Mouse (Mus musculus) cerebellum, adult 9-10 months (tissue): ENCODE measurements at regions not wholly inside any gene's neighbourhood (a gene's known extent, or its start where the extent isn't known, plus 50 kb on each side); places are given as distances from the start of the nearest gene placed in this dataset.

ENCODE experiments used
- DNase-seq: peaks from one replicate; pipeline ENCODE4 v3.0.0; 2022

DNA sequence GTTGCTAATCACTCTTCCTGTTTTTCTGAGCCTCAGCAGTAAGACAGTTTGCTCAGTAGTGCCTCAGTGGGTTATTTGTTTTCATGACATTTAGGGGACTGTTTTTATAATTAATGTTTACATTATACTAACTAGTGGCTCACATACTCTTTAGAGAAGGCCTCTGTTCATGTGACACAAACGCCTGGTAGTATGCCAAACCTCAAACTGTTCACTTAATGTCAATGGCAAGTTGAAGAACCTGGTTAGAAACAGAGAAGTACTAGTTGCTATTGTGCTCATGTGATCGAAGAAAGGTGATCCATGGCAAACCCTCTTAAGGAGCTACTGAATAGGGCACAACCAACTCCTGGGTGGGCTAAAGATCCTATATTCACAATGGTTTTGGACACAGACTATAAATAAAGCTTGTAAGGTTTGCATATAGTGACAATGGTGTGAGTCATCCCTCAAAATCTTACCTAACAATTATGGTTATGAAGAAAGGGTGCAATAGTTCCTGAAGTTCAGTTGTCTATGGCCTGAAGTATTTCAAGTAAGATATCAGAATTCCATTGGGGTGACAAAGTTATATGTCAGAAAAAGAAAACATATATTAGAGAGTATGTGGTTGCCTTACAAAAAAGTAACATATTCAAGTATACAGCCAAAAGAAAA is 340.1 kb upstream of the Dph6 start:
- DNase-seq: no peak

DNA sequence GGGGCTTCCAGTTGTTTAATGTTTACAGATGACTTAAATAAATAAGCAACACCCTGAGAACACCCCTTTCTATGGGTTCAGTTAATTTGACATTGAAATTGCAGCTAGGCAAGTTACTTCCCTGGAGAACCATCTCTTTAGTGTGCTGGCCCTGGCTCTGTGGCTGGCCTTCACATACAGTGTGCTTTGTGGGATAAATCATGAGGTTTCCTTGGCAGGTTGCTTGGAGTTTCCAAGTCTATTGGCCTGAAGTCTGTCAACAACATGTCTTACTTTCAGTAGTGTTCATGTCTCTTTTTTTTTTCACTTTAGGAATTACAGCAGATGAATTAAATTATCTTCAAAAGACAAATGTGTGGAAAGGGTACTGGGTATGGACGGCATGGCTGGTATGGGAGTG is 359.2 kb upstream of the Dph6 start:
- DNase-seq: no peak

DNA sequence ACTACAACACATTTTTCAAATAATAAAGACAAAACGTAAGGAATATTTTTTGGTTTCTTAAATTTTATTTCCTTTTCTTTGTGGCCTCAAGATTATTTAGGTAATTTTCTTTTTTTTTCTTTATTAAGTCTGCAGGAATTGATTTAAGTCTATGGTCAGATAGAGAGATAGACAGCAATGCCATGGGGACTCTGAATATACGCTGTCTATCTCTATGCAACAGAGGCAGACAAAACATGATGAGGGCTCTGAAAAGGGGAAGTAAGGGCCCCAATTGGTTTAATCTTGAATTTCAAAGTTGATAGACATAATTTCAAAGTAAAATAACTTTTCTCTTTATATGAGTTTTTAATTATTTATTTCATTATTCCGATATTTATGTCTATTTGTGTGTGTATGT is 372.0 kb upstream of the Dph6 start:
- DNase-seq: no peak

DNA sequence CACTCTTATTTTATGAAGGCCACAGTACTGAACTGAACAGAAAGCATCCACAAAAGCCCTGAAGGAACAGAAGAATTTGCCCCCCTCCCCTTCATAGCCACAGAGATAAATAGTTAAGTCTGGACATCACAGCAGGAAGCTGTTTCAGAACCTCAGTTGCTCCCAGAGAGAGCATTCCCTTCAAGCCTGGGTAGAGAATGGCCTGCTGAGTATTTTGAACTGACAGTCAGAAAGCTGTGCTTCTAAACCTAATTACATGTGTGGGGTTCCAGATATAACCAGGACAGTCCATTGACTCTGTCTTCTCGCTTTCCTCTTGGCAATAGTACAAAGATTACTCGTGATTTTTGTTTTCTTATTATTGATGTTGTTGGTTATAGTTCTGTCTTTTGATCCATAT is 376.4 kb upstream of the Dph6 start:
- no peak for DNase-seq

DNA sequence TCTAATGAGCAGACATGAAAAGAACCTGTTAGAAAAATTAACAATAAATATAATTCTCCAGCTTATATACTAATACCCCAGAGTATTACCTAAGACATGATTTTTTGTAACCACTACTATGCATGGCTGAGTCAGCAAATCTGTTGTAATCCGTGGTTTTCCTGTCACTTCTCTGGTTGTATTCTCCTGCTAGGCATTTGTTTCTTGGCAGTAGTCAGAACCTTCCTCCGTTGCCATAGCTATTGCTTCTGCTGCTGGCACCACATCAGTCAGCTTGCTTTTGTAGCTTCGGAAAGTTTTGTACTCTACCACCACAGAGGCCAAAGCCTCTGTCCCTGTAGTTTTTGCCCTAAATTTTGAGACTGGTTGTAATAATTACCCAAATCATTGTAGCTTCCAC is 381.4 kb upstream of the Dph6 start:
- no peak for DNase-seq

GRCm38 (mm10) chr2:115042299-115042785 is 387.6 kb upstream of the Dph6 start:
- DNase-seq: no peak

GRCm38 (mm10) chr2:115056327-115057070 is 401.7 kb upstream of the Dph6 start:
- no peak for DNase-seq

GRCm38 (mm10) chr2:115057200-115057599 is 402.4 kb upstream of the Dph6 start:
- DNase-seq: no peak

DNA sequence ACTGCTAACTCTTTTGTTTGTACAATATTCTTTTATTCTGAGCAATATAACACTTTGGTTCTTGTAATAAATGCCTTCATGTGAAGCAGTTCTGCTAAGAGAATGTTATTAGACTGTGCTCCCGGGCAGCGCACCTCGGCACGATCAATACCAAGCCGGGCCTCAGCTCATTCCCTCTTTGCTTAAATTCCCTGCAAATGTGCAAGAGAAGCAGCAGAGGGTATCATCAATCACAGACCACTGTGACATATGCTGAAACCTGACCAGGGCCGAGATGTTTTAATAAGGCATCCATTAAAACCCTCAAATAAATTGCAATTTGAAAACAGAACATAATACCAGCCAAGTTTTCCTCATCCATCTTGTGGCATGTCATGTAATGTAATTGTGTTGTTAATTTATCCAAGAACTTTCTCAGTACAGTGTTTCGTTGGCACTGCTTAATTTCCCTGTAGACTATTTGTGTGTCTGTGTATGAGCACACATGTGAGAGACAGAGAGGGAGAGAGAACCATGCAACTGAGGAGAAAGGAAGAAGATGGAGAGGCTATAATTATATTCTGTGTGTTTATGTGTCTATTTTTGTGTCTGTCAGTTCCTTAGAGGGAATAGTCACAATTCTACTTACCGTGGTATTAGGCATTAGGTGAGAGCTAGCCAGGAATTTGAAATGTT is 412.9 kb upstream of the Dph6 start:
- DNase-seq: no peak

- DNase-seq: no peak
Measured at GRCm38 (mm10) chr2:115069704-115070103, 414.9 kb upstream of the Dph6 start.

DNA sequence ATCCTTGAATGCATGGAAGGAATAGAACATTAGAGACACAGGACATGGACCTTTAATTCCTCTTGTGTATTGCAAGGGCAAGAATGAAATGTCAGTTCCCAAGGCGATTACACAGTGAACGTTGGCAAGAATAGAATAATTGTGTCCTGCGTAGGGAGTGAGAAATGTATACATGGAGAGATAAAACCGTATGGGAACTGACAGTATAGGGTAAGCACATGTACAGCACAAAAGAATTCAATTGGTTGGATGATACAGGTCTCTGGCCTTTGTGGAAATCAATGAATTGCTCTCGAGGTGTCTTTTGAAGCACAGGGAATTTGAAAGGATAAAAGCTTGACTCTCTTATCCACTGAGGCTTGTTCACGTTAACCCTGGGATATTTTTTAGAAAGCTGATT is 415.4 kb upstream of the Dph6 start:
- DNase-seq: no peak

DNA sequence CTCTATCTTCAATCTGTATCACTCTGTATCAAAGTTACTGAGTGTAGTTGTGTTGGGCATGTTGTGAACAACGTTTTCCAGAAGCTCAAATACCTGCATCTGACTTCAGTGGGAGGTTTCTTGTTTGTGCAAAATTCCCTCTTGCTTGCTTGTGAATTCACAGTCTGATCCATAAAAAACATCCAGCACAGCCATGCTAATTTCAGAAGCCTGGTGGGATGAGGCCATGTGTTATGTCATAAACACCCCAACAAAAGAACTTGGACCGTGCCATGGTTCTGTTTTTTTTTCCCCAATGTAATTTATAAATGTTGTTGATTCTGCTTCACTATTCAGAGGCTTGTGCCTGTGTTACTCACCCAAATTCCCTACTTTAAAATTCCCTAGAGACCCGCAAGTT is 415.9 kb upstream of the Dph6 start:
- DNase-seq: no peak

DNA sequence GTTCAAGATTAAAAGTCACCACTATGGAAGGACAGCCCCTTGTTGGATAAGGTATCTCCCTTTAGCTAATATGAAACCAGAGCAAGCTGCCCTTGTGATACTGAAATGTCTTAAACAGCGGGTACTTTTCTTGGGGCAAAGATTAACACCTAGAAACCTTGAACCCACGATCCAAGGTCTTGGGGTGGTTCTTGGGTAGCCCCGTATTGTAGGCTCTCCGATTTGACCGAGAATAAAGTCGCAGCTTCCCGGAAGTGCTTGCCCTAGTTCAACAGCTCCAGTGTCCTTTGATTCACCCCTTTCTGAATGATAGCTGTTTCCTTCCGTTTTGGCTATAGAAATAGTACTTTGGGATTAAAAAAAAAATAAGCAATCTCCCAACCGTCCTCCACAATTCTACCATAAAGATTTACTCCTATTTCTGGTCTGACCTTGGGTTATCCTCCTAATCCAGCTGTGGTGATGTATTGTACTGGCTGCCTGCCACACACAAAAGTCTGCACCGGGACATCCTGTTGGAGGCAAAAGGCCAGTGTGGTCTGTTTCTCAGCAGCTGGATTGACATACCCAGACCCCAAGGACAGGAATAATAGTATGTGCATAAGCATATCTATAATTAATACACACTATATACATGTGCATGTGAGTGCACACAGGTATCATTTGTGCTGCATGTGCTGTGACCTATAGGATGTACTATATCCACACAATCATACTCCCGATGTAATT is 427.0 kb upstream of the Dph6 start:
- DNase-seq: no peak

- DNase-seq: no peak
Measured at GRCm38 (mm10) chr2:115082292-115082809, 427.6 kb upstream of the Dph6 start.

- DNase-seq: no peak
Measured at GRCm38 (mm10) chr2:115088421-115089120, 433.8 kb upstream of the Dph6 start.

DNA sequence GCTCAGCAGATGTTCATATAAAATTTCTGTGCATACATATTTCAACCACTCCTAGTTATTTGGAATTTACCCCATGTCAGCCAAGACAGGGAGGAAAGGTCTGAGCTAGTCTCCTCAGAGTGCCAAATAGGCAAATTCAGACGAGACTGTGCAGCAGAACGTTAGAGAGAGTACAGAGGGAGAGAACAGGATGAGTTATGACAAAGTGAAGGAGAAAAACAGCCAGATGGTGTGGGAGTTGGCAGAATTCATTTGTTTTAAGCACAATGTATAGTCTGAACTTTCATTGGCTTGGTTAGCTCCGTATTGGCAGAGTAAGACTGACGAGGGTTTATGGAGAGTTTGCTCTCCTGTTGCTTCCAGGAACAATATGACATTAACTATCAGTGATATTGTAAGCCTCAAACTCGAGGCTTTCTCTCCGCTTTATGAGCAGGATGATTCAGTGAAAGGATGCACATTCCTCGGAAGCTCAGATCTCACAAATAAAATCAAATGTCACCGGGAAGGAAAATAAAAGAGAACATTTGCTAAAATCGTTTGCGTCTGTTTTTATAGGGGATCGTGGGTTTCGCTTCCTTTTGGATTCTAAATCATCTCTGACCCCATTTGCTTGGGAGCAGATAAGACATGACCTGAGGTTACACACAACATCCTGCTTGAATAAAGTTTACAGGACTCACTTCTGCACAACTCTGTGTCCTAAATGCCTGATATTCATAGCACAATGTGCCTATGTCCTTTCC is 435.8 kb upstream of the Dph6 start:
- no peak for DNase-seq

DNA sequence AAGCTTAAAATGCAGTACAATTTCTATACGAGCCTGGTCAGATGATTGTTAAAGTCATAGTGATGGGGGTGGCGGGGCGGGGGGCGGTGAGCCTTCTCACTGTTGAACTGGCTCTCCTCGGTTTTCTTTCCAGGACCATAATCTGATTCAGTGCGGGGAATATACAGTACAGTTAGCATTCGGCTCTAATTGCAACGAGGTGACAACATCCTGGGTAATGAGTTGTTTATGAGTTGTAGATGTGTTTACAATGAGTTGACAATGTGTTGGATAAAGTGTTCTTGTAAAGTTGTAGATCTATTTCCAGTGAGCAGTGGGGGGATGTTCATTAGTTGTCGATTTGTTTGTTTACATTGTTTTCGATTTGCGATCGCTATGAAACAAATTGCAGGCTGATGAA is 440.6 kb upstream of the Dph6 start:
- no peak for DNase-seq

GRCm38 (mm10) chr2:115101501-115101900 is 446.7 kb upstream of the Dph6 start:
- DNase-seq: no peak

DNA sequence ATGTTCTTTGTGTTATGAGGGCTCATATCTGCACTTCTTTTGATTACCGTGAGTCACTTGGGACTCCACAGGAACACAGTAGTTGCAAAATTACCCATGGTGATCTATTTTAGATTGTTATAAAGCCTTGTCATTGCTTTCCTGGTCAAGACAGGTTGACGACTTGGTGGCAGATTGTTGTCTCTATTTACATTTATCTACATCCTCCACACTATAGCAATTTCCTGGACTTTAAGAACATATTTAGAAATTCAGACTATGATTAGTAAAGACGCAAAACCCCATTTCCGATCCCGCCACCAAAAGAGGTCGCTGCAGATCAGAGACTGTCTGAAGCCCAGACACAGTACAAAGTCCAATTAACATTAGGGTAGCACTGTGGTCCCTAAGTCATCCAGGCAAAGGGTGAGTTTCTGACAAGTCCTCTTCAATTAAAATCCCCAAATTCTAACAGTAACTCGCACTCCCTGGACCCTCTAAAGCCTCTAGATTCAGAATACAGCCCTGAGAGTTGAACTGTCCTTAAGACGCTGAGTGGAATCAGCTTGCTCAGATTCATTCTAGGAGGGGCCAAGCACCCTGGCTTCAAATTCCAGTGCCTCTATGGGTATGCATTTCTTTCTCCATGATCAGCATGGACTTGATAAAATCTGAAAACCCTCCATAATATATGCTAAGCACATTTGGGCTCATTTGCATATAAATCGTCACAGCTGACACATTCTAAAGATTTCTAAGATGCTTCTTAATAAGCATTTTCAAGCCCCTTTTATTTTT is 461.9 kb upstream of the BC052040 start:
- DNase-seq: no peak

GRCm38 (mm10) chr2:115120206-115120503 is 461.4 kb upstream of the BC052040 start:
- no peak for DNase-seq
